Mouse (Mus musculus) ovary, postnatal 14 days (tissue): ENCODE data around the gene Cry2.

Experiments used
- DNase-seq: peaks from one replicate; pipeline ENCODE4 v3.0.0; 2022; ENCODE audit warnings: low spot score

Cry2 gene

GRCm38 (mm10) chr2:92367383-92368029 lies 66.3 kb downstream of the Cry2 start:
- DNase-seq = no peak

- no peak for DNase-seq
Measured at GRCm38 (mm10) chr2:92365568-92365967, 68.3 kb downstream of the Cry2 start.

- DNase-seq = no peak
Measured at GRCm38 (mm10) chr2:92364086-92364485, 69.8 kb downstream of the Cry2 start.

- DNase-seq = no peak
Measured at GRCm38 (mm10) chr2:92362571-92363228, 71.1 kb downstream of the Cry2 start.

GRCm38 (mm10) chr2:92361795-92362194 lies 72.0 kb downstream of the Cry2 start:
- DNase-seq = no peak

- no peak for DNase-seq
Measured at GRCm38 (mm10) chr2:92360893-92361292, 73.0 kb downstream of the Cry2 start.

- no peak for DNase-seq
Measured at GRCm38 (mm10) chr2:92360186-92360823, 73.5 kb downstream of the Cry2 start.

- DNase-seq = no peak
Measured at GRCm38 (mm10) chr2:92359301-92359700, 74.5 kb downstream of the Cry2 start.

- no peak for DNase-seq
Measured at GRCm38 (mm10) chr2:92354224-92354623, 79.6 kb downstream of the Cry2 start.
